Mouse (Mus musculus) embryo, embryonic 11.5 days (tissue): ENCODE data around the gene Mrvi1.

Experiments
- DNase-seq: peaks from one replicate; pipeline ENCODE4 v3.0.0-alpha.2; 2012; ENCODE audit warnings: low read depth, low spot score

Gene Mrvi1

DNA sequence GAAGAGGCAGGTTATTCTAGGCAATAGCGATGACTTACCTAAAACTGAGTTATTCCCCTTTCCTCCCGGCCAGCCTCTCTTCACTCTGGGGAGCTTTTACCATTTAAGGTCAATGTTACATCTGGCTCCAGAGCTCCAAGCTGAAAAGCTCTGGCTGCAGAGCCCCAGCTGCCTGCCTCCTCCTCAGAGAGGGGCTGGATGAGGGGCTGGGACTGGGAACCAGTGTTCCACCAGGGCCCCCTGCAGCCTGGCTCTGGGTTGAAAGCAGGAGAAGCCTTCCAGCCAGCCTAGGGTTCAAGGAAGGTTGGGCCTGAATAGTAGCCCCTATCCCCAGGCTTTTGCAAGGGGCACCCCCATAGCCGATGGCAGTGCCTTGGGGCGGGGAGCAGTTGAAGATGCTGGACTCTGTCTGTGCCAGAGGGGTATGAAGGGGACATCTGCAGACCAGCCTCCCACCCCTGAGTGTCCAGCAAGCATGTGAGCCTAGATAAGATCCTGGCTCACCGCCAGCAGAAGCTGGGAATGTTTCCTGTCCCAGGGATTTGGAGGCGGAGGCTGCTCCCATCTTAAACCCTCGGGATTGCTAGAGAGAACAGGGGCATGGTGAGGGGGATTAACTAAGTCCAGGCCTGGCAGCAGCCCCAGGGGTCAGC is at the start of gene Mrvi1:
Mrvi1 (minus strand) TSS at position 409 of the 653 bp plus-strand sequence.
- no peak for DNase-seq

DNA sequence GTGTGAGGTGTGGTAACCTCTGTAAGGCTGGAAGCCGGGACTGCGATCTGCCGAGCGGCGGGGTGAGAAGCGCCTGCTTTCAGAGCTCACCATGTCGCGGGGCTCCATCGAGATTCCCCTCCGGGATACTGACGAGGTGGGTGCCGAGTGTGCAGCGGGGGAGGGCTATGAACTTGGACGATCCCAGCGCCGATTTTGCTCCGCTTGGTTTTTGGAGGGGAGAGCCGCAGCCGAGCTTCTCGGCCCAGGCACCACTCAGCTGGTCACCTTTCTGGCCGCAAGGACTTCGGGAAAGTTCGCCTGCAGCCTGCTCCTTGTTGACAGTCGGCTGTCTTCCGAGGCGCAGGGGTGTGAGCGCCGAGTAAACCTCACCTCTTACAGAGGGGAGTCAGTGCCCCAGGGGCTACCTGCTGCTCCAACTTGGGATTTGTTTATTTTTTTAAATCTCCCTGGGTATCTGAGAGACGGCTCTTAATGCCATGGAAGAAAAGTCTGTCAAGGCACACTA is 46.8 kb upstream of the Mrvi1 start:
- DNase-seq, result no peak

DNA sequence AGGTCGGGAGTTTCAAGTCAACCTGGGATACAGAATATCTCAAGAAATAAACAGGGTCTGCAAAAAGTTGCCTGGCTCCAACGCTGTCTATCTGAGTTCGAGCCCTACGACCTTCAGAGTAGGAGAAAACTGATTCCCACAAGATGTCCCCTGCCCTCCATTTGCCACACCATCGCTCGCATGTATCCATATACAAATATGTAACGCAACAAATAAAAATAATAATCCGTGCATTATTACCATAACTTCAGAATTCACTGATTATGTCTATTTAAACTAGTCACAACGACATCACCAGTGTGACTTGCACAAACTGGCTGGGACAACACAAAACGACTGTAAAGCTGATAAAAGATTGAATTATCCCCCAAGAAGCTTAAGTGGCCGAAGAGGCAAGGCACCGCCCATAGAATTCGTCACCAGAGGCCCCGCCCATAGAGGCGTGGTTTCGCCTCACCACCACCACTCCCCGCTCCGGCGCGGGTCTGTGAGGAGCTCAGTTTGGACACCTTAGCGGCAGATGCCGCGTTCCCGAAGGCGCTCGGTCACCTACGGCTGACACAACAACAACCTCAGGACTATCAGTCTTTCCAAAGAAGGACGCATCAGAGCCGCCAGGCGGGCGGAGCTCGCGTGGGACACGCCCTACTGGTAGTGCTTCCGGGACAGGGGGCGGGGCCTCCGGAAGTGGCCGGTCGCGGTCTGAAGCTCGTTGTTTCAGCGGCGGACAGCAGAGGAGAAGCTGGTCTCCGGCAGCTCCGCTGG is 46.2 kb upstream of the Mrvi1 start, which contains the start of gene Ctr9:
Ctr9 (plus strand) TSS at position 671 of the 765 bp plus-strand sequence.
- DNase-seq, result peak; percentile 82

DNA sequence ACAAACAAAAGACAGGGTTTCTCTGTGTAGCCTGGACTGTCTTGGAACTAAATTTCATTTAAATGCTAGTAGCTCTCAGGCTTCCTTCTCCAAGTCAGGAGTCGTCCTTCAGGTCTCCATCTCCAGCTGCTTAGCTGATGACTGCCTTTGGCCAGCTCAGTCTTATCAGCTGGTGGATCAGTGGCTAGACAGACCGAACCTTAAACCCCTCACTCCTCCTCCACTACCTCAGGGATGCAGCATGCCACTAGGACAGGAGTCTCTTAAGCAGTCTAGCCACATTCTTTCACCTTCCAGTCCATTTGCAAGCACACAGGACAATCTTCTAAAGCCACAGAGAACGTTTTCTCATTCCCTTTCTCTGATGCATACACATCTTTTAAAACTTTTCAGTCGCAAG is 42.7 kb upstream of the Mrvi1 start:
- no peak for DNase-seq

DNA sequence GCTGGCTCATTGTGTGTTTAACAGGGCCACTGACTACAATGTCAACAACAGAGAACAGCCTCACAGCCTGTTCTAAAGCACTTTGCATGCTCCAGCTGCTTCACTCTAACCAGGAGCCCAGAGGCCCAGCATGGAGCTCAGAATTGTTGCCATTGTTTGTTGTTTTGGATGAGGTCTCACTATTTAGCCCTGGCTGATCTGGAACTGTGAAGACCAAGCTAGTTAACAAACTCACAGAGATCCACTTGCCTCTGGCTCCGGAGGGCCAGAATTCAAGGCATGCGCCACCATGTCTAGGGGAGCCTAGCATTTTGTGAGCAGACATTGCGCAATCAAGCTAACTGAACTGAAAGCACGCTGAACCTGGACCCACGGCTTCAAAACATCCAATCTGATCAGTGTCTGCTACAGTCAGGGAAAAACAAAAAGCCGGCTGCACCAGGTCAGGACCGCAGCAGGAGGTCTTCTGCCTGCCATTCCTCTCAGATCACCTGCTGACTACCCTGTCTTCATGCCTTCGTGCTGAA is 41.9 kb upstream of the Mrvi1 start:
- DNase-seq, result no peak

DNA sequence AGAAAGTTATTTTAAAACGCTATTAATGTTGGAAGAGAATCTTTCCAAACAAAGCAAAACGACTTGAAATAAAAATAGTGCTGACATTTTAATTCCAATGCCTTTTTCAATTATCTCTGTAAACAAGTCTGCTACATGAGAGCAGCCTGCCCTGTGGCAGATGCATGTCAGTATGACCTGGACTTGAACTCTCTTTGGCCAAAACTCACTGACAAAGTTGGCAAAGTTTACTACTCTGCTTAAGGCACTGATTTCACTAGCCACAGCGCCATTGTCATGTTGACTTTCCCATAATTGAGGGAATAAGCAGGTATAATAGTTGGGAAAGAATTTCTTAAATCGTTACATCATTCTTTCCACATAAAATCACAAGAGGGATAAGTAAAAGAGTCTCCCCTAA is 38.6 kb upstream of the Mrvi1 start:
- no peak for DNase-seq

DNA sequence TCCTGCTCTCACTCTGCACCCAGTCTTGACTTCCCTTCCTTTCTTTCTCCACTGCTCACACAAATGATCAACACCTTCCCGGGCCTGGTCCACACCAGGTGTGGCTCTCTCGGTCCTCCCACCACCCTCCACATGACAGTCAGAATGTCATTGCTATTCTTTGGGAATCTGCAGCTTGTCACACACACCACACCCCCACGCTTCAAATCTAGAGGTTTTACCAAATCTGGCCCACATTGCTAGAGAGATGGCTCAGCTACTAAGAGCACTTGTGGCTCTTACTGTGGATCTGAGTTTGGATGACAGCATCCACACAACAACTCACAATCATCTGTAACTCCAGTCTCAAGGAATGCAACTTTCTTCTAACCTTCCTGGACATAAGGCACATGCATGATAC is 34.7 kb upstream of the Mrvi1 start:
- DNase-seq, result no peak

DNA sequence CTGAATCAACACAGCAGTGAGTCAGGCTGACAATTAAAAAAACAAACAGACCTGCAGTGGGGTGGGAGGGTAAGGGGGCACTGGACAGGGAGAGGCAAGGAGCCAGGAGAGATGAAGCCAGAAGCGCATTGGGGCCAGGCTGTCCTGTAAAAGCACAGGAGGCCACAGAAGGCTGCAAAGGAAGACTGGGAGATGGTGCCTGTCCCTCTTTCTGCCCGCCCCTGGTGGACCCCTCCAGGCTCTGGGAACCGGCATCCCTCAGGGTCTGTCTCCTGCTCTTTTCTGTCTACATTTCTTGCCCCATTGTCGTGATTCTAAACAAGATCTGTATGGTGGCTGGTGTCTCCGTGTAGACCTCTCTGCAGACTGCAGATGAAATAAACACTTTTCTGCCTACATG is 33.5 kb upstream of the Mrvi1 start:
- no peak for DNase-seq

DNA sequence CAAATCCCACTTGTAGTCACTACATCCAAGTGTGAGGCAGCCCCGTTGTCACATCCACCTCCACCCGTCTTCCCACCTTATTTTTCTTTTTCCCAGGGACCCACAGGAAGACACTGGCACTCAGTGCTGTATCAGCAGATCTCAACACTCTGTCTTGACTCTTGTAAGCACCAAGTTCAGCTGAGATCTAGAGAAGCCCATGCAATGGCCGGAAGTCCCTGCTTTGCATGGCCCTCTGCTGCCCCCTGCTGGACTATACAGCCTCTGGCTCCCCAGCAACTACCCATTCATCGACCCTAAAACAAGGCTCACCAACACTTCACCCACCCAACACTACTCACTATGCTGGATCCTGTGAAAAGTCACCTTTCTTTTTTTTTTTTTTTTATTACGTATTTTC is 32.6 kb upstream of the Mrvi1 start:
- DNase-seq, result peak; percentile 80

DNA sequence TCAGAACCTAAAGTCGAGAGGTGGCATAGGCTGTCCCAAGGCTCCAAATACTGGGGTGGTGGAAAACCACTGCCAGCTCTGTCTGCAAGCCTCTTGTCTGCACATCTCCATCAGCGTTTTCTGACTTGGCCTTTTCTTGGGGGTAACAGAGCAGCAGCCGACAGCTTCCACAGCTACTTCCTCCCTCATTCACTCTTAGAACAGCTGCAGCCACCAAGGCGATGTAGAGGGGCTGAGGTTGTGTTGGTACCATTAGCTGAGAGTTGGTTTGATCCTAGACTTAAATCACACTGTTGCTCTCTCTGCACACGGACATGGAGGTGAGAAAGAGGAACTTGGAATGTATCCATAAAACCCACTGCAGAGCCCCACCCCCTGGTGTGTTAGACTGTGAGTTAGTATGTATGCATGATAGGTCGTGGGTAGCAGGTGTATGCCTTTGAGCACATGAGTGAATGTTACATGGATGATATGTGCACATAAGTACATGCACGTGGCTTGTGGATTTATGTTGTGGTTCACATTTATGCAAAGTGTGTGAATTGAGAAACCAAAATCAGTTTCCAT is 31.9 kb upstream of the Mrvi1 start:
- DNase-seq, result no peak

DNA sequence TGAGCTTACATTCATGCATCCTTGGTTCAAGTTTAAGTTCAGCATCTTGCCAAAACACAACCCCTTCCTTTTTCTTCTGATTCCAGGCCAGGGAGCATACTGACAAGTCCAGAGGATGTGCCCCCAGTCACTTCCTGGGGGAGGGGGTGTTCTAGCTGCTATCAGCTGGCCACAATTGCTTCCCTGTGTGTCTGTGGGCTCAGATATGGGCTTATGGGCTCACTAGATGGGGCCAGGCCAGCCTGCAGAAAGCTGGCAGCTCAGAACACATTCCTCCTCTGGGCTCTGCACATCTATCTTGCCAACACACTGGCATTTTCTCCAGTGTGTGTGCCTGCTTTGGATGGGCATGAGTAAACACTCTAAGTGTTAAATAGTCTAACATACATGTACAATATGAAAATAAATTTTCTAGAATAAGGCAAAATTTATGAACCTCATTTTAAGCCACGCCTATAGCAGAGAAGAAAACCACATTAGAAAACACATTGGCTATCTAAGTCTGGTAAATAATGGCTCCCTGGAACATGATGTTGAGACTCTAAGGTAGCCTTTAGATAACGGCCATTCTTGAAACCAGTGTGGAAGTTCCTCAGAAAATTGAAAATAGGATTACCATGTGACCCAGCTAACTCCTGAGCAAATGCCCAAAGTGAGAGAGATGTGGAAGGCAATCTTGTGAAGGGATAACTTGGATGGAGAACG is 22.0 kb upstream of the Mrvi1 start:
- no peak for DNase-seq

DNA sequence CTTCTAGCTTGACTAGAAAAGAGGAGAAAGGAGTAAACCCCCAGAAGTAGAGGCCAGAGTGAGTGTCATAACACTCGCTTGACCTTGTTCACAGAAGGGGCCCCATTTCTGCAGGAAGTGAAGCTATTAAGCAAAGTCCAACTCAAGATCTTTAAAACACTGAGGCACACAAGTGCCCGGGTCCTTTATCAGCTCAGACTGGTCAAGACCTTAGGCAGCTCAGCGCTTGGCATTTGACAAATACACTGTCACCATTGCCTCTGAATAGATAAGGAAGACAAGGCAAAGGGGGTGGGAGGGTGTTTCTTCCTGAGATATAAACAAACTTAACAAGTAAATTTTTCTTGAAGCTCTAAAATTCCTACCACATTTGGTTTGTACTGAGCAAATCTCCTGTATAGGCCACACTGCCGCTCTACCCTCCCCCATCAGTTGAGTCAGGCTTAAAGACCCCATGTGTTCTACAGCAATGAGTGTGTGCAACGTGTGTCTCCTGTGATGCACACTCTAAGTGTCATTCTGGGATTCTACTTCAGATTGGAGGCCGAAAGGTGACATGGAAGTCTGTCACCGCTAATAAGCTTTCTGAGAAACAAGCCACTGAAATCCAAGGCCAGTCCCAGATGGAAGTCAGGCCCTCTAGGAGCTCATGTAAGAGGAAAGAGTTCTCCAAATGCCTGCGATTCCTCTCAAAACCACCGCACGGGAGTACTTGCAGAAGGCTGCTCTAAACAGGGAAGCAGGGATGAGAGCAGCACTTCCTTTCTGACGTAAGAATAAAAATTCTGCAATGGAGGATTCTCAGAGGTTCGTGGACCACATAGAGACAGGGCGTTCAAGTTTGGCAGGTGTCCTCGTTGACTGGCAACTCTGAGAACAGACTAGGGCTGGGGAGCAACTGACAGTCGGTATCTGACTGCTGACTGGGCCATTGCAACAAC is 16.9 kb upstream of the Mrvi1 start:
- DNase-seq, result no peak

DNA sequence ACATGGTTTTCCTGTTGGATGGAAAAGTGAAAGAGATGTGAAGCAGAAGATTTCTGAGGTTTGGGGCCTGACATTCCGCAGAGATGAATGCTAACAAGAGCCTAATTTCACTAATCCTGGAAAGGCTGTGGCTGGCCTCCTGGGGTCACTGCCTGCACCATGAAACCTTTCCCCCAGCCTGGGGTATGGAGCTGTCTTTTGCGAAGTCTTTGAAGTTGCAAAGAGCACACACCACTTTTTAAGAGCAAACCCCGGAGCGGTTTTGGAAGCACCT is 8.9 kb upstream of the Mrvi1 start:
- DNase-seq, result no peak

DNA sequence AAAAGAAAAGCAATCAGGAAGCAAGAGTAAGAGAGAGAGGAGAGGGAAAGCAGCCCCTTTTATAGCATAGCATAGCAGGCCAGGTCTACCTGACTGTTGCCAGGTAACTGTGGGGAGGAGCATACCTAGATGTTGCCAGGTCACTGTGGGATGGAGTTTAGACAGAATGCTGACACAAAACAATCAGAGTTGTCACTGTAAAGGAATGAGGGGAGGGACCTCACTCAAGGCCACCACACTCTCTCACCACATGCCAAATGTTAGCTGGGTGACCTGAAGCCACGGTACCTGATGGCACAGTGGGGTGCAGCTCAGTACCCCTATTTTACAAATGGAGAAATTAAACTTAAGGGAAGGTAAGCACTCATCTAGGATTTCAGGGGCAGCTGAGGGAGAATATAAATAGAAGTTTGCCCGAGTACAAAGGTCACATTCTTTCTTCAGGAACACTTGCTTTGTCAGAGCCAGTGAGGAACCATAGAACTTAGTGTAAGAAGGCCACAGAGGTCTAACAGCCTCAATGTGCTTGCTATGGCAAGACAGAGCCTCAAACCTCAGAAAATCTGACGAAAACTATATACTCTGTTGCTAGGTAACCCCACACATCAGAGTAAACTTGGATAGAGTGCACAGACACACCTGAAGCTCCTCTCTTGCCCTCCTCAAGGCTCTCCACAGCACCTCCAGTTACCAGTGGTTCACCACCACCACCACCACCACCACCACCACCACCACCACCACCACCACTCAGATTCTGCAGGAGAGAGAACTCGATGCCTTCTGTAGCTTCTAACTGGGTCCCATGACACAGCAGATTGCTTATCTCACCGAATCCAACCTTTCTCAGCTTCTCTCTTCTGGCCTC is 8.3 kb upstream of the Mrvi1 start:
- DNase-seq, result no peak

DNA sequence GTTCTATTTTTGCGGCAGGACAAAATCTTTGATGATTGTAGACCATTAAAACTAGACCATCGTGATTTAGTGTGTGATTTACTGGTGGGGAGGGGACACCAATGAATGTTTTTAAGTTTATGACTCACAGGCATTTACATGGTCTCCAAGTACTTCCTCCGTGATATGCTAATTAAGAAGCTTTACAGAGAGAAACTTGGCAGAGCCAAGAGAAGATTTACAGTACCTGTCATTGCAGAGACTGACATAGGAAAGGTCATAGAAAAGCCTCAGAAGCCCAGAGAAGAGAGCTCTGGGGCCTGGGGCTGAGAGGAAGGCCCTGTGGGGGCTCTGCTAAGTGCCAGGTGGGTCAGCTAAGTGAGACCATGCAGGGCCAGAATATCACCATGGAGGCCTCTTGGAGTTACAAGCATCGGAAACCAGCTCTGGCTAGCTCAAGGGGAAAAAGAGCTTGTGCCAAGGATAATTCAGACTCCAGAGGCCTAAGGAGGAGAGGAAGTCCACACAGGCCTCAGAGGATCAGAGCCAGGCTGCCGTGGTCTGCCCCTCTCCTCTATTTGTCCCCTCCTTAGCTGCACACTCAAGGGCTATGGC is 7.1 kb upstream of the Mrvi1 start:
- DNase-seq, result no peak

DNA sequence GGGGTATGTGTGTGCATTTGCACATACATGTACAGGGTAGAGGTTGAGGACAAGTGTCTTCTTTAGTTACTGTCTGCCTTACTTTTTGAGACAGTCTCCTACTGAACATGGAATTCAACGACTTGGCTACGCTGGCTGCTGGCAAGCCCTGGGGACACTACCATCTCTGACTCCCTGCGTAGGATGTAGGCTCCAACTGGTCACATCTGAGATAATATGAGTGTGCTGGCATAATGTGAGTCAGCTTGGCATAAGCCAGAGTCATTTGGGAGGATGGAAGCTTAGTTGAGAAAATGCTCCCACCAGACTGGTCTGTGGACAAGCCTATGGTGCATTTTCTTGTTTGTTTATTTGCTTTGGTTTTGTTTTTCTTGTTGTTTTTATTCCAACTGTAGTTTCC is 5.8 kb upstream of the Mrvi1 start:
- DNase-seq, result no peak

DNA sequence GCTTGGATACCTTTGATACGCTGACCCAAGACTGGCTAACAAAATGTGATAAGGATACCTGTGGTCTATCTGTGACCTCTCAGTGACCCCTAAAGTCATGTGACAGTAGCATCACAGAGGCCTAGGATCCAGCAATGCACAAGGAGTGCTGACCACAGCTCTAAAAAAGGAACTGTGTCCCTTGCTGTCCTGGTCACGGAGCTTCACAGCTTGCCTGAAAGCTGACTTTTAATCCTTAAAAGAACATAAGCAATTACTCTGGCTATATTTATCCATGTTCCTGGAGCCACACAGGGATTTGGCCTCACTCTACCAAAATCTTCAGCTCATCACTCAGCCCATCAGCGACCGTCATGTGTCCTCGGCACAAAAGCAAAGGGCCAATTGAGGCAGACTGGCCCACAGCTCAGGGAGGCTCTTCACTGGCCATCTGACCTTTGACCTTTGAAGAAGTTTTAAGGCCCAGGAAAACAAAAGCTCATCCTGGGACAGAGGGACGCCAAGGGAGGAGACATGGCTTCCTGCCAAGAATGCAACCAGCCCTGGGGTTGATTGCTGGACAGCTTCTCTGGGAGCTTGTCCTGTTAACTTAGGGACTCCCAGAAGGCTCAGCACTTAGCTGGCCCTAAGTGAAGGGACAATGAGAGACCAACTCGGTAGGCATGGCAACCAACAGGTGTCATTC is 3.5 kb upstream of the Mrvi1 start:
- DNase-seq, result no peak

DNA sequence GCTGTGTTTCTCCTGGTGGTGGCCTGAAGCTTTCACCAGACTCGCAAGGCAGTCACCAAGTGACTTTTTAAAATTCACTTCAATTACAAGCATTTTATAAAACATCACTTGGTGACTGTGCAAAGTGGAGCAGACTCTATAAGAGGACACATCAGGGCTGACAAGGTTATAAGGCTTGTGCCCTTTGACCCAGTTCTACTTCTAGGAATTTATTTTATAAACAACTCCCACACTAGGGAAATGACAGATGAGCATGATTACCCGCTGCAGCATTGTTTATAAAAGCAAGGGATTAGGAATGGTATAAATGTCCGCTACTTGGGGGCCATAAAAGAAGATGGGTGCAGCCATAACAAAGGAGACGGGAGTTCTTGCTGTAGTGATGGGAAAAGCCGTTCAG is 1.4 kb upstream of the Mrvi1 start:
- no peak for DNase-seq

DNA sequence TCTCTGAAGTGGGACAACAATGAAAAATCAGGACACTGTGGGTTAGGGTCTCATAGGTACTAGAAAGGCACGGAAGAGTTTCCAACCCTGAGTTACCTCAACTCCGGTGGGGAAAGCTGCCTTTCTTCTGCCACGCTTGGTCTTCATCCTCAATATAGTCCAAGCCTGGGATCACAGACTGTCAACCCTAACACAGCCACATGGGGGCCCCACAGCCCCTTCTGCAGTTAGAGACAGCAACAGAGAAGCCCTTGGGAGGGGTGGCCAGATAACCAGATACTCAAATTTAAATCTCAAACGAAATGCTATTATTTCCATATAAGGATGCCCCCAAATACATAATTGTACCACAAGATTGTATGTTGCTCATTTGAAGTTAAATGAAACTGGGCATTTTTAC is 503 bp upstream of the Mrvi1 start:
- DNase-seq, result no peak
